Mouse (Mus musculus): ENCODE data around the gene Lig4.

DNA sequence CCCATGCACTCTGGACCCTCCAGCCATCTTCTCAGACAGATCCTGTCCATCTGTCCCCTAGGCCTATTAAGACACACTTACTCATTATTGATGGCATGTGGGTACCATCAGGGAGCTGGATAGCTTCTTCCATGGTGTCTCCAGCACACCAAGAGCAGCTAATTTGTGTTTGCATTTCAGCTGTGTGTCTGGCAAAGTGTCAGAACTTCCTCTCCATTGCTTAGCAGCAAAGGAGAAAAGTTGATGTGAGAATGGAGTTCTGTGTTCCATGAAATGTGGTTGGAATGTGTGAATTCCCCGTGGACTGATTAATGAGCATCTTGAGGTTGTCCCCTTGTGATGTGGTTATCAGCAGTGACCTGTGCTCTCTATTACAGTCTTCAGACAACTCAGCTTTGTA lies 2.3 kb upstream of the Lig4 start:
- TF ChIP-seq POLR2A (IDR thresholded peaks at IDR 0.05; ENCODE audit: borderline replicate concordance, control insufficient read depth, low read depth, low read length) (no peak), CTCF (IDR thresholded peaks at IDR 0.05; ENCODE audit: control insufficient read depth, insufficient read depth, low read length) (no peak)

Data from bone marrow, adult 2 months (tissue).